Mouse (Mus musculus): ENCODE measurements at regions not wholly inside any gene's neighbourhood (a gene's known extent, or its start where the extent isn't known, plus 50 kb on each side); places are given as distances from the start of the nearest gene placed in this dataset.

- DNase-seq (ENCODE audit: low spot score), result no peak
Measured at GRCm38 (mm10) chr4:9033106-9033642, 794.3 kb upstream of the Car8 start.

DNA sequence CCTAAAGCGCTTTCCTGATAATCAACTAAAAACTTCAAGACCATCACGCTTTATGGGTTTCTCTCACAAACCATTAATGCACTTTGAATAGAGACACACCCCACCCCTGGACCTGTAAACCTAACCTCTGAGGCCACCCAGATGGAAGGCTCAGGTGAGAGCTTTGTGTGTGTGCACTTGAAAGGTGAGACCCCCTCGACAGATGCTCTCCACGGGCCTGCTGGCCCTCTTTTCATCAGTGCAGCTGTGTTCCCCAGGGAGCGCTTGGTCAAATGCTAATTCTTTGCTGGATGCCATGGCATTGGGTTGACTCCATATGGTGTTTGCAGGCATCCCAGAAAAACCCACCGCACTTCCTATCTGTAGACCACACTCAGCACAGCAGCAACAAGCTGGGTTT, 792.8 kb upstream of the Car8 start:
- DNase-seq (ENCODE audit: low spot score), result no peak

DNA sequence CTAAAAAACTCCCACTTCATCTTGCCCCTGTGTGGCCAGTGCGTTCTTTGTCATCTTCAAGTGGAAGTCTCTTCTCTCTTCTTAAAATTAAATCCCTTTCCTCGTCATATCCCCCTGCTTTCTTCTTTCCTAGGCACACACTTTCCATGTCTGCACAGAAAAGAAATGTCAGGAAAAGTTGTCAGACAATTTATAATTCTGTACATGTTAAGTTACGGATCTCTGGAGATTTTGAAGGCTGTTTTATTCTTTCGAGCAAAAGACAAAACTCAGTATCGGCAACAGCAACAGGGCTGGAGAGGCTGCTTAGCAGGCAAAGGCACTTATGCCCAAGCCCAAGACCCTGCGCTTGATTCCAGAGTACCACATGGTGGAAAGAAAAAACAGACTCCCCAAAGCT, 790.1 kb upstream of the Car8 start:
- DNase-seq (ENCODE audit: low spot score), result no peak

DNA sequence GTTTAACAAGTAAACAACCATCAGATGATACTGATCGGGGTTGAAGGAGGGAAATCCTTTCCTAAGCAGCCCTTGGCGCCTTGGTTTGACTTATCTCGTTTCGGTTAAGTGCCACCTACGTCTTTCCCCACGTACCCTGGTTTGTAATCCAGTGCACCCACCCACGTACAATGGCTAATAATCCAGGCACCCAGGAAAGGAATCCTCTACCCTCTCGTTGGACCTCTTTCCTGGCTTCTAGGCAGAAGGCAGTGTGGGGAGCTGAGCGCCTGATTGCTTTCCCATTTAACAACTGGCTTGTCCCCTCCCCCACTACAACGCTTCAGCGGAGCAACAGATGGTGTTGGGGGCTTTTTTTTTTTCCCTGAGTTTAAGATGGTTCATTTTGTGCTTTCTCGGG, 789.6 kb upstream of the Car8 start:
- no peak for DNase-seq (ENCODE audit: low spot score)

DNA sequence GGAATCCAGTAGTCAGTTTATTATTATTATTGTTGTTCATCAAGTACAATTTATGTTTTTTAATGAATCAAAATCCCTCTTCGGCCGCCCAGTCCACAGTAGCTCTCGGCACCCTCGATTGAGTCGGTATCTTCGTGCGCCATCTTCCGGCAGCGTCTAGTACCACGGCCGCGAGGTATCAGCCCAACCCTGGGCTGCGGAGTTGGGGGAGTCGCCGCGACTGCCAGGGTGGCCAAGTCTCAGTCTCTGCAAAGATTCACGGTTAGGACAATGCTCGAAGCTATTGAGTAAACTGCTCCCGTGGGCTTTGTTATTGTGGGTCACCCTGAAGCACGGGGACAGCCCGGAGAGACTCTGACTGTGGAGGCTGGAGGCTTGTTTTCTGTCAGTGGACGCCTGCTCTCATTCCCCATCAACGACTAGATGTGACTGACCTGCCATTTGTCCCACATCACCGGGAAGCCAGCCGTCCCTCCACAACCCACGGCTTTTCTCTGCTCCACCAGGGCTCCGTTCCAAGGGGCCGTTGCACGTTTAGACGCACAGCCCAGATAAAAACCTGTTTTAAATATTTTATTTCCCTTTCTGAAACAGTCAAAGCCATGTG, 789.1 kb upstream of the Car8 start:
- peak; percentile 84 for DNase-seq (ENCODE audit: low spot score)

- no peak for DNase-seq (ENCODE audit: low spot score)
Measured at GRCm38 (mm10) chr4:9027383-9027782, 788.5 kb upstream of the Car8 start.

- DNase-seq (ENCODE audit: low spot score), result no peak
Measured at GRCm38 (mm10) chr4:9026841-9027240, 788.0 kb upstream of the Car8 start.

- no peak for DNase-seq (ENCODE audit: low spot score)
Measured at GRCm38 (mm10) chr4:9025821-9026470, 787.1 kb upstream of the Car8 start.

DNA sequence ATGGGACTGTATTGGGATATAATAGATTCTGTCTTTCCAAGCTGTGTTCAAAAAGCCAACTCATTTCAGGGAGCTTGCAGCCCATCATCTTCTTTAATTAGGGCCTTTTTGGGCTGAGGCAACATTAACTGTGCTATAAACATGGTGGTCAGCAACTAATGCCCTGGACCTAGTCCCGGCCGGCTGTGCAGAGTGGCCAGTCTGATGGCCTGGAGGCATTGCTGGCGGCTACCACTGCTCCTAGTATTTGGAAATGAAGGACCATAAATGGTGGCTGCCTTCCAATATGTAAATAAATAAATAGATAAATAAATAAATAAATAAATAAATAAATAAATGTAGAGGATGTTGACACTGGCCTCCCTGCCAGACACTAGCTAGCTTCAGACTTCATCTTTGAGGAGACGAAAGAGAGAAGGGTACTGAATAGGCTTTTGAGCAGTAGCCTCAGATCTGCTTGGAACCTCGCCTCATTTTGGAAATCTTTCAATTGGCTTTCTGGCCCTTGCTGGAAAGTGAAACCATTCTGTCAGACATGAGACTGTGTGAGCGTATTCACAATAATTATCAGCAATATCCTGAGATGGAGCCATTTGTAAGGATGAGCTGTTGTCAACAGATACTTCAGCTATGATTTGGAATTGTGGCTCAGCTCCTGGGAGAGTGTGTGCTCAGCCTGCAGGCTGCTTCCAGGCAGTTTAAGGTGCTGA, 785.5 kb upstream of the Car8 start:
- no peak for DNase-seq (ENCODE audit: low spot score)

GRCm38 (mm10) chr4:9019241-9020110, 780.6 kb upstream of the Car8 start:
- no peak for DNase-seq (ENCODE audit: low spot score)

DNA sequence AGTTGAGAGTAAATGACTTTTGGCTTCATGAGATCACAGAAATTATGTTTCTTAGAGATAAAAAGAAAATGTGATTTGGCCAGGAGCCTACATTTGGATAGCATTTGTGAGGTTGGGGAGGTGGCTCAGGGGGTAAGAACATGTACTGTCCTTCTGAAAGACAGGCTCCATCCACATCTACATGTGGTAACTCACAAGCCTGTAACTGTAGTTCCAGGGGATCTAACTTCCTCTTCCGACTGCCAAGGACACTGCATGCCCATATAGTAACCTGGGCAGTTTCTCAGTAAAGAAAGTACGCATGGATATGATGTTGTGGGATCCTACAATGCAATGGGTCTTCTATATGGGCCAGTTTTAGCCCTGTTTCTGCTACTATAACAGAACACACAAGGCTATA, 779.4 kb upstream of the Car8 start:
- no peak for DNase-seq (ENCODE audit: low spot score)

GRCm38 (mm10) chr4:9016504-9017040, 777.7 kb upstream of the Car8 start:
- DNase-seq (ENCODE audit: low spot score), result no peak

- DNase-seq (ENCODE audit: low spot score), result no peak
Measured at GRCm38 (mm10) chr4:9015528-9016503, 777.0 kb upstream of the Car8 start.

GRCm38 (mm10) chr4:9014986-9015385, 776.1 kb upstream of the Car8 start:
- no peak for DNase-seq (ENCODE audit: low spot score)

GRCm38 (mm10) chr4:9012787-9013186, 773.9 kb upstream of the Car8 start:
- no peak for DNase-seq (ENCODE audit: low spot score)

DNA sequence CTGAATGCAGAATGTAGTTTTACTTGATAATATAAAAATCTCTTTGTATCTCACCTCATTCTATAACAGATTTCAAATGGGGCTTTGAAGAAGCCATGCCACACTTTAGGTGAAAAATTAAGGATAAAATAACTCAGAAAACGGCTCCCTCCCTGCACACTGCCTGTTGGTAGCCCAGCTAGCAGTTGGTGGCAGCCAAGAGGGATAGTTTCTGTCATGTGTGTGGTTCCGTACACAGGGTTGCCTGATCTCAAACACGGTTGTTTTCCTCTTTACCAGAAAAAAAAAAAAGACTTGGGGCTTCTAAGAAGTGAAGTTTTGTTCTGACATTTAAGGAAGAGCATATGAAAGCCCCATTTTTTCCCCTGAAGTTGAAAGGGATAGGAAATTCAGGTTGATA, 773.1 kb upstream of the Car8 start:
- no peak for DNase-seq (ENCODE audit: low spot score)

DNA sequence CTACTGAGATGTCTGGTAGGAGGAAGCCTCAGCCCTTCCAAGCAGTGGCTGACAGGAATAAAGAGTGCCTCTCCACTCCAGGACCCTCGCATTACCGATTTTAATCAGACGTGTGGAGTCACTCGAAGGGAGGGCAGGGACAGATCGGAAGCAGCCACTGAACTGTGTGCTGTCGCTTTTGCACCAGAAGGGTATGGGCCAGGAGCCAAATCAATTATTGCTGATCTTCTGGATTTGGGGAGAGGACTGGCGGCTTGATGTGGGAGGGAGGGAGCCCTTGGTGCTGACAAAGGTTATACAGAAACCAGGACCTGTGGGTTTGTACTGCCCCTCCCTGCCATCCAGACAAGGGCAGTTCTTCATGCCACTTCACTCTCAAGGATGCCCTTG, 772.3 kb upstream of the Car8 start:
- no peak for DNase-seq (ENCODE audit: low spot score)

GRCm38 (mm10) chr4:9010381-9011128, 771.7 kb upstream of the Car8 start:
- no peak for DNase-seq (ENCODE audit: low spot score)

DNA sequence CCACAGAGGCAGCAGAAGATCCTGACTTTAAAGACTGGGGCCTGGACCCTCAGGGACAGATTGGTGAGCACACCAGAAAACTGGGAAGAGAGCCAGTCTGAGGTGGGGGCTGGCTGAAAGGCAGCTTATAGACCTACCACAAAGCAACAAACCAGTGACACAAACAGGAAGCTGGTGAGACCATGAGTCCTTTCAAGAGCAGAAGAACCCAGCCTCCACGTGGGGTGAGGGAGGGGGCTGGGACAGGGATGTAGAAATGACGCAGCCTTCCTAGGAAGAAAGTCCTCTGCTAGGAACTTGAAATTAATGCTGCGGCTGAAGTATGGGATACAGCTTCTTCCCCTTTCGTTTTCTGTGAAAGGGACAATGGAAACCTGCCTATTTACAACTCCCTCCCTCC, 770.8 kb upstream of the Car8 start:
- DNase-seq (ENCODE audit: low spot score), result no peak
